Mouse (Mus musculus): Measurements from ENCODE around the gene Cblc. TPM values are rescaled to one million over a fixed set of nuclear protein-coding genes. Genes with fewer than 3 reads are reported as not detected.

Gene Cblc
- polyA plus RNA-seq, 1 experiment from 2014 or later: 0.57 TPM

DNA sequence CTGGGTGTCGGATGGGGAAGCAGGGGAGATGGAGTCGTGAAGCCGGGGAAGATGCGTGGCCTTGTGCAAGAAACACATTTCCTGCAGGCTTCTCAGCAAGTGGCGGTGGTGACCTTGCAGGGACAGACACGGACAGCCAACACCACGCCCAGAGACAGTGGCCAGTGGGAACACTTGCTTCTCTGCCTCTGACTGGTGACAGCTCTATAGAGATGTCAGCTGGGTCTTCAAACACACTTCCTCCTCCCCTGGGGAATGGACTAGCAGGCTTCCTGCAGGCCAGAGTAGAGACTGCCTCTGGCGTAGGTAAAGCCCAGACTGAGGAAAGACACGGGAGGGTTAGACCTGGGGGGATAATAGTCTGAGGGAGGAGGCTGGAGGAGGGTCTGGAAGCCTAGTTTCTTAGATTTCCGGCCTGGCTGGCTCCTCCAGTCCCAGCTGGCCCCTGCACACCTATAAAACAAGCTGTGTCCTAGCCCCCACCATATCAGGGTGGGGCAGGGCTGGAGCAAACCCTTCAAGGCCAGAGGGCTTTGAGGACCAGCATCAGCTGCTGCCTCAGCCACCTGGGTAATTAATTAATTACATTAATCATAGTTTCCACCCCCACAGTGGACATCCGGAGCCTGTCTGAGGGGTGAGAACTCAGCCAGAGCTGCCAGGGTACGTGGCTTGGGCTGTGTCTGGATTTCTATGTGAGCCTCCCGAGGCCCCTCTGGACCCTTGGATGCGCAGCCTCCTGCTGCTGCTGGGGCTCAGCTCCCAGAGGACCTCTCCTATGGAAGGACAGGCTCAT is 51.8 kb downstream of the Cblc start:
- no peaks in the 10 kb centered on the region for H3K27me3 ChIP-seq (replicated peaks)
- H3K4me1 ChIP-seq: peaks cover 32% of the 10 kb centered on the region
- 68% methylated on average over 14 of the region's 14 CpGs for WGBS
- no peaks in the 10 kb centered on the region for H3K9me3 ChIP-seq
- ATAC-seq (replicated peaks): no peak
- 0 out of 2 replicates have a peak, but pooled peaks cover 6% of the 10 kb centered on the region for H3K36me3 ChIP-seq (replicated peaks)
- H3K4me2 ChIP-seq: no peak overlapping the region
- H3K4me3 ChIP-seq: no peak overlapping the region
- H3K27ac ChIP-seq: no peak overlapping the region
- H3K9ac ChIP-seq: no peak overlapping the region

DNA sequence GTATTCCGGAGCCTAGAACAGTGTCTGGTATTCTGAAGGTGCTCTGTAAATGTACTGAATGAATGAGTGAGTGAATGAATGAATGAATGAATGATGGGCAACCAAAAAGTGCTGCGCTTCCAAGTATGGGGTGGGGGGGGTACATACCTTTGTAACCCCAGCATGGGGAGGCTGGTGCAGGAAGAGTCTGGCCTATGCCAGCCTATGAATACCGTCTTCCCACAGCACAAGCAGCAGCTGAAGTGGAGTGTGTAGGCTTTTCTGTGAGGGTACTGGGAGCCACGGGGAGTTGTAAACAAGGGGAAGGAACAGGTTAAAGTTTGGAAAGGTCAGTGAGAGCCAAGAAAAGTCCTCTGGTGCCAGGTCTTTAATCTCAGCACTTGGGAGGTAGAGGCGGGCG is 52.8 kb downstream of the Cblc start:
- H3K9ac ChIP-seq: no peak overlapping the region
- H3K4me3 ChIP-seq: no peak overlapping the region
- no peak for ATAC-seq (replicated peaks)
- H3K4me1 ChIP-seq: peaks cover 32% of the 10 kb centered on the region
- no peaks in the 10 kb centered on the region for H3K27me3 ChIP-seq (replicated peaks)
- no peak overlapping the region for H3K4me2 ChIP-seq
- no peaks in the 10 kb centered on the region for H3K9me3 ChIP-seq
- H3K27ac ChIP-seq: no peak overlapping the region
- WGBS: 93% methylated on average over 6 of the region's 6 CpGs
- 0 out of 2 replicates have a peak, but pooled peaks cover 6% of the 10 kb centered on the region for H3K36me3 ChIP-seq (replicated peaks)

DNA sequence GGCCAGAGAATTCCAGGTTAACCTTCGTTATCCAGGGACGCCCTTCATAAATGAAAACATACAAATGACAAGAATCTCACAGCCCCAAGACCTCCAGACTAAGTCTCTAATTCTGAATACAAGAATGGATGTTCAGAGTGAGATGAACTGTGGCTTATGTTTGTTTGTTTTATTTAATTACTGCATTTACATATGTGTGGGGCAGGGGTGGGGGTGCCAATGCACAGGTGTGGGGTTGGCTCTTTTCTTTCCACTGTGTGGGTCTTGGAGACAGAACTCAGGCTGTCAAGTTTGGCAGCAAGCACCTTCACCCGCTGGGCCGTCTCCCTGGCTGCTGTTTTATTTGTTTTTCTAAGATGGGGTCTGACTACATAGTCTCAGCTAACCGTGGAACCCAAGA is 54.1 kb downstream of the Cblc start:
- Histone ChIP-seq H3K27ac (no peak overlapping the region), H3K4me2 (no peak overlapping the region), H3K4me3 (no peak overlapping the region), H3K4me1 (peaks cover 19% of the 10 kb centered on the region), H3K9me3 (no peaks in the 10 kb centered on the region), H3K9ac (no peak overlapping the region), H3K36me3 (replicated peaks) (peaks cover 13% of the 10 kb centered on the region), H3K27me3 (replicated peaks) (no peaks in the 10 kb centered on the region)
- WGBS: 60% methylated on average over 5 of the region's 5 CpGs
- no peak for ATAC-seq (replicated peaks)

DNA sequence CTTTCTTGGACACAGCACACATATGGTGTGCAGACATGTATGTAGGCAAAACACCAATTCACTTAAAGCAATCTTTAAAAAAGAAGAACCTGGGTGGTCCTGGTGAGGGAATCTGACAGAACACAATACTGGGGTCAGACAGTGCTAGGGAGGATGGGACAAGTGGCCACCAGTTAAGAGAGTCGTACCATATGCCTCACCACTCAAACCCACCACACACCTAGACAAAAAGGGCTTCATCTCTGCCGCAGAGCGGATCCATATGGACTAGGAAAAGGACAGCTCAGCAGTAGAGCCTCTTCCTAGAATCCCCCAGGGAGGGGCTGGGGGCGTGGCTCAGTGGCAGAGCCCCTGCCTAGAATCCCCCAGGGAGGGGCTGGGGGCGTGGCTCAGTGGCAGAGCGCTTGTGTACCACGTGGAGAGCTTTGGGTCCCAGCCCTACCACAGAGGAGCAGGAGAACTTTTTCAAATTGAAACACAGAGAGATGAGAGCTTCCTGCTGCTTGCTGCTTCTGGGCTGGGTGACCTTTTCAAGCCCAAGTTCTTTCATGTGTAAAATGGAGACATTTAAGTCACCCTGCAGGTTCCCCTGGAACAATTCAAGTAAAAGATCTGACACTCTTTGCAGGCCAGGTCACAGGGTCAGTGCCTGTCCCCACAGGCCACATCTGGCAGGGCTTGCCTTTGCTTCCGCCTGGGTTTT is 55.1 kb downstream of the Cblc start:
- Histone ChIP-seq H3K9me3 (no peaks in the 10 kb centered on the region), H3K4me2 (no peak overlapping the region), H3K9ac (no peak overlapping the region), H3K36me3 (replicated peaks) (peaks cover 16% of the 10 kb centered on the region), H3K27ac (no peak overlapping the region), H3K4me1 (peaks cover 9% of the 10 kb centered on the region), H3K4me3 (no peak overlapping the region), H3K27me3 (replicated peaks) (no peaks in the 10 kb centered on the region)
- WGBS: 10% methylated on average over 8 of the region's 8 CpGs
- no peak for ATAC-seq (replicated peaks)

DNA sequence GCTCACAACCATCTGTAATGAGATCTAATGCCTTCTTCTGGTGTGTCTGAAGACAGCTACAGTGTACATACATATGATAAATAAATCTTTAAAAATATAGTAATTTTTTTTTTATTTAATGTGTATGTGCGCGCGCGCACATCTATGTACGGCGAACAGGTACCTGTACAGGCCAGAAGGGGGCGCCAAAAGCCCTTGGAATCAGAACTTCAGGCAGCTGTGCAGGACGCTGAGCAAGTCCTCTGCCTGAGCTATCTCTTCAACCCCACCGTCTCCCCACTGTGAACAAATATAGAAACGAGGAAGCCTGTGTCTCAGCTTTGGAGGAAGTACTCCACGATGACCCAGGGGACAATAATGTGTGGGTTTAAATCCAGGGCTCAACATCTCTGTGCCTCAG is 56.3 kb downstream of the Cblc start:
- Histone ChIP-seq H3K9me3 (no peaks in the 10 kb centered on the region), H3K9ac (no peak overlapping the region)
- ATAC-seq (replicated peaks): no peak

DNA sequence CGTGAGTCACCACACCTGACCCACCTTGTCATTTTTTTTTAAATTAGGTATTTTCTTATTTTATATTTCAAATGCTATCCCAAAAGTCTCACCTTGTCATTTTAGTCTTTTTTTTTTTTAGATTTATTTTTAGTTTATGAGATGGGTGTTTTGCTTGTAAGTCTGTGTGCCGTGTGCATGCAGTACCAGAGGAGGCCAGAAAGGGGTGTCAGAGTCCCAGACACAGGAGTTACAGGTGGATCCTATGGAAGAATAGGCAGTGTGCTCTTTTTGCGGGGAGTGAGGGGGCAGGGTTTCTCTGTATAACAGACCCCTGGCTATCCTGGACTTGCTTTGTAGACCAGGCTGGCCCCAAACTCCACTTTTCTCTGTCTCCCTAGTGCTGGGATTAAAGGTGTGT is 57.8 kb downstream of the Cblc start:
- Histone ChIP-seq H3K4me3 (no peak overlapping the region), H3K4me2 (no peak overlapping the region), H3K27ac (no peak overlapping the region), H3K4me1 (no peaks in the 10 kb centered on the region; the same call in 1 of the 2 replicates), H3K9me3 (no peaks in the 10 kb centered on the region), H3K27me3 (replicated peaks) (no peaks in the 10 kb centered on the region), H3K9ac (no peak overlapping the region), H3K36me3 (replicated peaks) (peaks cover 20% of the 10 kb centered on the region)
- WGBS: 94% methylated on average over 3 of the region's 3 CpGs
- no peak for ATAC-seq (replicated peaks)

More for the DNA sequence above, 56.3 kb downstream of the Cblc start:
- H3K36me3 ChIP-seq (replicated peaks): peaks cover 20% of the 10 kb centered on the region
- H3K4me1 ChIP-seq: peaks cover 6% of the 10 kb centered on the region
- H3K27me3 ChIP-seq (replicated peaks): no peaks in the 10 kb centered on the region
- H3K4me3 ChIP-seq: no peak overlapping the region
- WGBS: 96% methylated on average over 11 of the region's 11 CpGs
- no peak overlapping the region for H3K27ac ChIP-seq
- no peak overlapping the region for H3K4me2 ChIP-seq

DNA sequence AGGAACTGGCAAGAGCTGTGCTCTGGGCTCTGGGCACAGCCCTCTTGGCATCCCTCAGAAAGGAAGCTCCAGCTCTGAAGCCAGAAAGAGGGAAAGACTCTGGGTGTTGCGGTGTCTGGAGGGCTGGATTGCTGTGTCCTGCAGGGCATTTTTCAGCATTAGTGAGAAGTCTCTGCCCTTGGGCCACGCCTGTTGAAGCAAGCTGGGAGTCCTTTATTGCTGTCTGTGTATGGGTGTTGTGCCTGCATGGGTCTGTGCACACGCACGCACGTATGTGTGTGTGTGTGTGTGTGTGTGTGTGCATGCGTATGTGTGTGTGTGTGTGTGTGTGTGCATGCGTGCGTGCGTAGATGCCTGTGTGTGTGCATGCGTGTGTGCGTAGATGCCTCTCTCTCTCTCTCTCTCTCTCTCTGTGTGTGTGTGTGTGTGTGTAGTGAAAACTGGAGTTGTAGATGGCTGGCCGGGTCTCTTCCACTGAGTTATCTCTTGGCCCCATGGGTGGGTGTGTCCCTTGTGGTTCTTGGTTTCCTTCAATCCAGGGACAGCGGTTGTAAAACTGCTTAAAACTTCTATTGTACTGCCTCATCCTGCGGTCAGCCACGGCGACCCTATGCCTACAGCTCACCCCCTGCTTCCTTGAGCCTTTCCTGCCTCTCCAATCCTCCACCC is 60.1 kb downstream of the Cblc start:
- WGBS: 97% methylated on average over 16 of the region's 16 CpGs
- no peak overlapping the region for H3K27ac ChIP-seq
- H3K9ac ChIP-seq: no peak overlapping the region
- H3K4me1 ChIP-seq: no peaks in the 10 kb centered on the region
- no peak for ATAC-seq (replicated peaks)
- H3K27me3 ChIP-seq (replicated peaks): no peaks in the 10 kb centered on the region
- no peak overlapping the region for H3K4me3 ChIP-seq
- no peaks in the 10 kb centered on the region for H3K9me3 ChIP-seq
- no peak overlapping the region for H3K4me2 ChIP-seq
- peaks cover 23% of the 10 kb centered on the region for H3K36me3 ChIP-seq (replicated peaks)

DNA sequence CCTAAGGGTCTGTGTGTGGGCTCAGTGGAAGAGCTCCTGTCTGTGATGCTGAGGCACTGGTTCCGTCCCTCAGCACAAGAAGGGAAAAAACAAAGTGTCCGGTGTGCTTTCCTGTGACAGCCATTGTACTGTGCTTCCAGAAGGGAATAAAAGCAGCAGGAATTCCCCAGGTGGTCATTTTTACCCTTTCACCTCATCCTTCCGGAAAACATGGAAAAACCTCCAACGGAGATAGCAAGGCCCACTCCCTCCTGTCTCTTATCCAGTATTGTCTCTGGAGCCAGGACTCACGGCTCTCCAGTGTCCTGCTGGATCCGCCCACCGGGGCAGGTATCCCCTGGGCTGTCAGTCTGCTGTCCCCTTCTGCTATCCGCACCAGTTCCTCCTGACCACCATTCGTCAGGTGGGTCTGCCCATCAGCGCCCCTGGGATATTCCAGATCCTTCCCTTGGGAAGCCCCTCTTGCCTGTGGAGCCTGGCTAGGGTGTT is 62.4 kb downstream of the Cblc start:
- Histone ChIP-seq H3K4me2 (no peak overlapping the region), H3K27me3 (replicated peaks) (no peaks in the 10 kb centered on the region), H3K4me3 (no peak overlapping the region), H3K36me3 (replicated peaks) (peaks cover 38% of the 10 kb centered on the region), H3K9me3 (no peaks in the 10 kb centered on the region), H3K4me1 (no peaks in the 10 kb centered on the region), H3K27ac (no peak overlapping the region), H3K9ac (no peak overlapping the region)
- ATAC-seq (replicated peaks): no peak
- WGBS: 88% methylated on average over 10 of the region's 10 CpGs

Other genes with a start within 250 kb of the Cblc start
- 44.0 and 48.3 TPM in 2 replicates for gene Ppp1r37, start 233.7 kb downstream of the Cblc start, polyA plus RNA-seq (2015; fragmentation: Nextera tagmentation; extraction: Ambion mirVana)
- gene Zfp296, start 219.5 kb downstream of the Cblc start, polyA plus RNA-seq (2015; fragmentation: Nextera tagmentation; extraction: Ambion mirVana): 0.25 and 0.26 TPM in 2 replicates
- gene Gemin7, start 219.2 kb downstream of the Cblc start, polyA plus RNA-seq (2015; fragmentation: Nextera tagmentation; extraction: Ambion mirVana): 142 and 155 TPM in 2 replicates
- gene Clasrp, start 192.3 kb downstream of the Cblc start, polyA plus RNA-seq (2015; fragmentation: Nextera tagmentation; extraction: Ambion mirVana): 67.2 and 69.1 TPM in 2 replicates
- 5.5 and 5.9 TPM in 2 replicates for gene Relb, start 167.4 kb downstream of the Cblc start, polyA plus RNA-seq (2015; fragmentation: Nextera tagmentation; extraction: Ambion mirVana)
- gene Clptm1, start 131.8 kb downstream of the Cblc start, polyA plus RNA-seq (2015; fragmentation: Nextera tagmentation; extraction: Ambion mirVana): 129 and 135 TPM in 2 replicates
- 1.2 TPM in 1 of 2 replicates, not detected in the other for gene Apoc2, start 118.9 kb downstream of the Cblc start, polyA plus RNA-seq (2015; fragmentation: Nextera tagmentation; extraction: Ambion mirVana)
- gene Gm44805, start 115.4 kb downstream of the Cblc start, polyA plus RNA-seq (2015; fragmentation: Nextera tagmentation; extraction: Ambion mirVana): not detected in 2 replicates
- not detected in 2 replicates for gene Apoc4, start 115.3 kb downstream of the Cblc start, polyA plus RNA-seq (2015; fragmentation: Nextera tagmentation; extraction: Ambion mirVana)
- gene Apoc1, start 104.1 kb downstream of the Cblc start, polyA plus RNA-seq (2015; fragmentation: Nextera tagmentation; extraction: Ambion mirVana): 1.5 and 1.6 TPM in 2 replicates
- gene Apoe, start 97.6 kb downstream of the Cblc start, polyA plus RNA-seq (2015; fragmentation: Nextera tagmentation; extraction: Ambion mirVana): 385 and 514 TPM in 2 replicates
- 139 and 156 TPM in 2 replicates for gene Tomm40, start 81.4 kb downstream of the Cblc start, polyA plus RNA-seq (2015; fragmentation: Nextera tagmentation; extraction: Ambion mirVana)
- gene Nectin2, start 46.3 kb downstream of the Cblc start, polyA plus RNA-seq (2015; fragmentation: Nextera tagmentation; extraction: Ambion mirVana): 56.3 and 60.8 TPM in 2 replicates
- 12.4 and 13.8 TPM in 2 replicates for gene Bcam, start 25.8 kb downstream of the Cblc start, polyA plus RNA-seq (2015; fragmentation: Nextera tagmentation; extraction: Ambion mirVana)
- 0.89 and 1.7 TPM in 2 replicates for gene Bcl3, start 26.0 kb upstream of the Cblc start, polyA plus RNA-seq (2015; fragmentation: Nextera tagmentation; extraction: Ambion mirVana)
- 15.2 and 15.4 TPM in 2 replicates for gene Gm19345, start 55.2 kb upstream of the Cblc start, polyA plus RNA-seq (2015; fragmentation: Nextera tagmentation; extraction: Ambion mirVana)
- 1.1 and 1.2 TPM in 2 replicates for gene Ceacam16, start 64.5 kb upstream of the Cblc start, polyA plus RNA-seq (2015; fragmentation: Nextera tagmentation; extraction: Ambion mirVana)
- gene Ceacam19, start 91.2 kb upstream of the Cblc start, polyA plus RNA-seq (2015; fragmentation: Nextera tagmentation; extraction: Ambion mirVana): not detected in 2 replicates
- gene Pvr, start 124.4 kb upstream of the Cblc start, polyA plus RNA-seq (2015; fragmentation: Nextera tagmentation; extraction: Ambion mirVana): 11.5 and 12.6 TPM in 2 replicates
- gene Igsf23, start 153.9 kb upstream of the Cblc start, polyA plus RNA-seq (2015; fragmentation: Nextera tagmentation; extraction: Ambion mirVana): not detected in 2 replicates
- gene Ceacam20, start 168.6 kb upstream of the Cblc start, polyA plus RNA-seq (2015; fragmentation: Nextera tagmentation; extraction: Ambion mirVana): not detected in 2 replicates
- gene Nlrp9b, start 194.7 kb upstream of the Cblc start, polyA plus RNA-seq (2015; fragmentation: Nextera tagmentation; extraction: Ambion mirVana): not detected in 2 replicates

All from midbrain, embryonic 15.5 days (tissue).